Mouse (Mus musculus) cerebellum, adult 2 months (tissue): Measurements from ENCODE around the gene 1110065P20Rik.

Experiments used
- CTCF ChIP-seq: fragments of 200-500 bp; IDR thresholded peaks from 2 replicates; pipeline ENCODE4 v1.5.1; 2011; ENCODE audit warnings: low read depth, mild to moderate bottlenecking, control low read depth, low read length, moderate library complexity, borderline replicate concordance; ENCODE audit not compliant: insufficient read depth
- POLR2A ChIP-seq: fragments of 200-500 bp; IDR thresholded peaks from 2 replicates; pipeline ENCODE4 v1.6.1; 2011; ENCODE audit warnings: low read length, control low read depth, borderline replicate concordance; ENCODE audit not compliant: insufficient read depth

DNA sequence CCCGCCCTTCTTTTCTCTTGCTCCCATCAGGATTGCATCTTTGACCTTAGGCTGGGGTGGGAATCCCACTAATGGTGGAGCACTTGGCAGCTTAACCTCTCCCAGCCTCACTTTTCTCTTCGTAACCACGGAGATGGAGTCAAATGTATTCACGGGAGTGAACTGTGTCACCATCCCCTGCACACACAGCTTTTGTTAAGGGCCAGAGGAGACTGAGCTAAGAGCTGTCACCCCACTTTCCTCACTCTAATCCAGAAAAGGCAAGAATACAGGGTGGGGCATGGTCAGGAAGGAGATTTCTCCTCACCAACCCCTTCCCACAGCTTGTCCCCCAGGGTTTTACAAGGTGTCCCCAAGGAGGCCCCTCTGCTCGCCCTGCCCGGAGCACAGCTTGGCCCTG, 42.8 kb upstream of the 1110065P20Rik start:
- TF ChIP-seq POLR2A (no peak), CTCF (no peak)
